Mouse (Mus musculus): Measurements from ENCODE around the gene Foxp4. TPM values are rescaled to one million over a fixed set of nuclear protein-coding genes. Genes with fewer than 3 reads are reported as not detected.

Foxp4 gene
- 32.4 TPM for polyA plus RNA-seq (2012; fragmentation: generic; extraction: Trizol)
- long read RNA-seq, experiment 1, partial matches to known transcripts, result 0 of 4 reads
- long read RNA-seq, experiment 1, other reads (novel, unspliced or antisense), result 4 of 4 reads
- long read RNA-seq, experiment 2, partial matches to known transcripts, result 12 of 20 reads
- long read RNA-seq, experiment 2, other reads (novel, unspliced or antisense), result 5 of 20 reads

- Histone ChIP-seq H3K79me3 (ENCODE audit: low read depth) (peaks cover 37% of the 10 kb centered on the region), H3K36me3 (ENCODE audit: control insufficient read depth, insufficient read depth) (peaks cover 2% of the 10 kb centered on the region), H3ac (ENCODE audit: control insufficient read depth, insufficient read length, low read depth) (peak within 1 kb of the TSS; percentile 99), H3K27me3 (ENCODE audit: control insufficient read depth, insufficient read depth, insufficient read length) (no peaks in the 10 kb centered on the region), H3K4me3 (ENCODE audit: insufficient read depth, poor library complexity, severe bottlenecking) (peak within 1 kb of the TSS; percentile 89), H3K79me2 (ENCODE audit: control insufficient read depth, insufficient read depth) (peaks cover 46% of the 10 kb centered on the region)
- TF ChIP-seq CEBPB (IDR thresholded peaks at IDR 0.05; ENCODE audit: low read depth) (no peak), USF1 (IDR thresholded peaks at IDR 0.05; ENCODE audit: low read depth) (peak; percentile 73), MAX (IDR thresholded peaks at IDR 0.05) (peak; percentile 84), MYOD1 (IDR thresholded peaks at IDR 0.05; ENCODE audit: control insufficient read depth, insufficient read length, low read depth) (no peak)
Measured at GRCm38 (mm10) chr17:47924383-47925339, at the start of gene Foxp4. Gene Foxp4, minus strand, starts transcription at chr17:47924645.

GRCm38 (mm10) chr17:47973563-47974472 is 49.4 kb upstream of the Foxp4 start:
- no peaks in the 10 kb centered on the region for H3K79me2 ChIP-seq (ENCODE audit: control insufficient read depth, insufficient read depth)
- TF ChIP-seq MYOD1 (IDR thresholded peaks at IDR 0.05; ENCODE audit: control insufficient read depth, insufficient read length, low read depth), result no peak
- no peak for TF ChIP-seq USF1 (IDR thresholded peaks at IDR 0.05; ENCODE audit: low read depth)
- no peak for TF ChIP-seq FOSL1 (IDR thresholded peaks at IDR 0.05; ENCODE audit: insufficient read depth, low read length, poor library complexity, severe bottlenecking)
- no peak for TF ChIP-seq CEBPB (IDR thresholded peaks at IDR 0.05; ENCODE audit: low read depth)
- TF ChIP-seq MAX (IDR thresholded peaks at IDR 0.05), result no peak
- TF ChIP-seq CTCF (IDR thresholded peaks at IDR 0.05; ENCODE audit: control insufficient read depth, insufficient read depth, insufficient read length), result no peak
- no peak for TF ChIP-seq MYOG (IDR thresholded peaks at IDR 0.05; ENCODE audit: control insufficient read depth, extremely low read depth, insufficient read length)
- no peaks in the 10 kb centered on the region for H3K27me3 ChIP-seq (ENCODE audit: control insufficient read depth, insufficient read depth, insufficient read length)
- peak overlapping the region; percentile 18 for H3K4me3 ChIP-seq (ENCODE audit: insufficient read depth, poor library complexity, severe bottlenecking)
- no peaks in the 10 kb centered on the region for H3K79me3 ChIP-seq (ENCODE audit: low read depth)
- no peaks in the 10 kb centered on the region for H3K36me3 ChIP-seq (ENCODE audit: control insufficient read depth, insufficient read depth)
- H3ac ChIP-seq (ENCODE audit: control insufficient read depth, insufficient read length, low read depth), result peak overlapping the region; percentile 10

- Histone ChIP-seq H3K4me3 (ENCODE audit: insufficient read depth, poor library complexity, severe bottlenecking) (no peak overlapping the region), H3ac (ENCODE audit: control insufficient read depth, insufficient read length, low read depth) (no peak overlapping the region), H3K27me3 (ENCODE audit: control insufficient read depth, insufficient read depth, insufficient read length) (peaks cover 3% of the 10 kb centered on the region), H3K79me2 (ENCODE audit: control insufficient read depth, insufficient read depth) (no peaks in the 10 kb centered on the region), H3K36me3 (ENCODE audit: control insufficient read depth, insufficient read depth) (no peaks in the 10 kb centered on the region), H3K79me3 (ENCODE audit: low read depth) (no peaks in the 10 kb centered on the region)
- TF ChIP-seq CEBPB (IDR thresholded peaks at IDR 0.05; ENCODE audit: low read depth) (no peak), MYOD1 (IDR thresholded peaks at IDR 0.05; ENCODE audit: control insufficient read depth, insufficient read length, low read depth) (no peak), FOSL1 (IDR thresholded peaks at IDR 0.05; ENCODE audit: insufficient read depth, low read length, poor library complexity, severe bottlenecking) (no peak), CTCF (IDR thresholded peaks at IDR 0.05; ENCODE audit: control insufficient read depth, insufficient read depth, insufficient read length) (no peak), MAX (IDR thresholded peaks at IDR 0.05) (no peak), MYOG (IDR thresholded peaks at IDR 0.05; ENCODE audit: control insufficient read depth, extremely low read depth, insufficient read length) (no peak), USF1 (IDR thresholded peaks at IDR 0.05; ENCODE audit: low read depth) (no peak)
Measured at GRCm38 (mm10) chr17:47965885-47966505, 41.5 kb upstream of the Foxp4 start.

- Histone ChIP-seq H3K4me3 (ENCODE audit: insufficient read depth, poor library complexity, severe bottlenecking) (no peak overlapping the region), H3K27me3 (ENCODE audit: control insufficient read depth, insufficient read depth, insufficient read length) (peaks cover 6% of the 10 kb centered on the region), H3K79me2 (ENCODE audit: control insufficient read depth, insufficient read depth) (no peaks in the 10 kb centered on the region), H3K79me3 (ENCODE audit: low read depth) (no peaks in the 10 kb centered on the region), H3ac (ENCODE audit: control insufficient read depth, insufficient read length, low read depth) (no peak overlapping the region), H3K36me3 (ENCODE audit: control insufficient read depth, insufficient read depth) (no peaks in the 10 kb centered on the region)
- no peak for TF ChIP-seq FOSL1 (IDR thresholded peaks at IDR 0.05; ENCODE audit: insufficient read depth, low read length, poor library complexity, severe bottlenecking)
- no peak for TF ChIP-seq CTCF (IDR thresholded peaks at IDR 0.05; ENCODE audit: control insufficient read depth, insufficient read depth, insufficient read length)
Measured at GRCm38 (mm10) chr17:47958046-47958790, 33.8 kb upstream of the Foxp4 start.

GRCm38 (mm10) chr17:47956486-47956885 is 32.0 kb upstream of the Foxp4 start:
- Histone ChIP-seq H3K4me3 (ENCODE audit: insufficient read depth, poor library complexity, severe bottlenecking) (no peak overlapping the region), H3K27me3 (ENCODE audit: control insufficient read depth, insufficient read depth, insufficient read length) (peaks cover 18% of the 10 kb centered on the region), H3K79me2 (ENCODE audit: control insufficient read depth, insufficient read depth) (no peaks in the 10 kb centered on the region), H3K79me3 (ENCODE audit: low read depth) (no peaks in the 10 kb centered on the region), H3ac (ENCODE audit: control insufficient read depth, insufficient read length, low read depth) (no peak overlapping the region), H3K36me3 (ENCODE audit: control insufficient read depth, insufficient read depth) (no peaks in the 10 kb centered on the region)
- no peak for TF ChIP-seq CEBPB (IDR thresholded peaks at IDR 0.05; ENCODE audit: low read depth)
- no peak for TF ChIP-seq MYOG (IDR thresholded peaks at IDR 0.05; ENCODE audit: control insufficient read depth, extremely low read depth, insufficient read length)
- no peak for TF ChIP-seq USF1 (IDR thresholded peaks at IDR 0.05; ENCODE audit: low read depth)
- no peak for TF ChIP-seq MYOD1 (IDR thresholded peaks at IDR 0.05; ENCODE audit: control insufficient read depth, insufficient read length, low read depth)
- no peak for TF ChIP-seq MAX (IDR thresholded peaks at IDR 0.05)
- TF ChIP-seq CTCF (IDR thresholded peaks at IDR 0.05; ENCODE audit: control insufficient read depth, insufficient read depth, insufficient read length), result no peak
- no peak for TF ChIP-seq FOSL1 (IDR thresholded peaks at IDR 0.05; ENCODE audit: insufficient read depth, low read length, poor library complexity, severe bottlenecking)

Data from C2C12 (cell line).